Mouse (Mus musculus): ENCODE measurements at regions not wholly inside any gene's neighbourhood (a gene's known extent, or its start where the extent isn't known, plus 50 kb on each side); places are given as distances from the start of the nearest gene placed in this dataset.

- Histone ChIP-seq H3K79me2 (ENCODE audit: control insufficient read depth, insufficient read depth) (no peaks in the 10 kb centered on the region), H3K27me3 (ENCODE audit: control insufficient read depth, insufficient read depth, insufficient read length) (no peaks in the 10 kb centered on the region), H3K36me3 (ENCODE audit: control insufficient read depth, insufficient read depth) (no peaks in the 10 kb centered on the region), H3K4me3 (no peak overlapping the region), H3ac (ENCODE audit: control insufficient read depth, insufficient read length) (no peak overlapping the region), H3K4me2 (ENCODE audit: low read depth) (no peak overlapping the region)
- TF ChIP-seq MAX (IDR thresholded peaks at IDR 0.05; ENCODE audit: low read depth) (no peak), POLR2A (IDR thresholded peaks at IDR 0.05; ENCODE audit: insufficient read length, low read depth) (no peak), E2F4 (IDR thresholded peaks at IDR 0.05; ENCODE audit: insufficient read depth) (no peak), REST (IDR thresholded peaks at IDR 0.05; ENCODE audit: insufficient read depth, insufficient read length) (no peak)
Observed at GRCm38 (mm10) chr1:193778181-193778580, 408.1 kb upstream of the Camk1g start.

- H3K4me3 ChIP-seq, result no peak overlapping the region
- H3K79me2 ChIP-seq (ENCODE audit: control insufficient read depth, insufficient read depth), result no peaks in the 10 kb centered on the region
- no peaks in the 10 kb centered on the region for H3K36me3 ChIP-seq (ENCODE audit: control insufficient read depth, insufficient read depth)
- TF ChIP-seq MAX (IDR thresholded peaks at IDR 0.05; ENCODE audit: low read depth) (no peak), MYOD1 (IDR thresholded peaks at IDR 0.05; ENCODE audit: control insufficient read depth in 1 of 3, insufficient read length in 2 of 3, low read depth in 2 of 3) (no peak), E2F4 (IDR thresholded peaks at IDR 0.05; ENCODE audit: insufficient read depth) (no peak), REST (IDR thresholded peaks at IDR 0.05; ENCODE audit: insufficient read depth, insufficient read length) (no peak), SRF (IDR thresholded peaks at IDR 0.05; ENCODE audit: control insufficient read depth, insufficient read length, low read depth) (no peak), USF1 (IDR thresholded peaks at IDR 0.05; ENCODE audit: low read depth) (no peak), MYOG (IDR thresholded peaks at IDR 0.05; ENCODE audit: control insufficient read depth in 1 of 3, insufficient read depth in 1 of 3, insufficient read length in 2 of 3, low read depth in 2 of 3) (no peak), POLR2AphosphoS2 (IDR thresholded peaks at IDR 0.05; ENCODE audit: insufficient read length, low read depth) (no peak), TCF12 (IDR thresholded peaks at IDR 0.05; ENCODE audit: insufficient read depth, poor library complexity, severe bottlenecking) (no peak), POLR2A (IDR thresholded peaks at IDR 0.05; ENCODE audit: insufficient read length, low read depth) (no peak), TCF3 (IDR thresholded peaks at IDR 0.05; ENCODE audit: insufficient read length, low read depth) (no peak), CEBPB (IDR thresholded peaks at IDR 0.05; ENCODE audit: insufficient read depth, poor library complexity, severe bottlenecking) (no peak)
- H3K27me3 ChIP-seq (ENCODE audit: control insufficient read depth, insufficient read depth, insufficient read length), result no peaks in the 10 kb centered on the region
- H3ac ChIP-seq (ENCODE audit: control insufficient read depth, insufficient read length), result no peak overlapping the region
- H3K4me2 ChIP-seq (ENCODE audit: low read depth), result no peak overlapping the region
Observed at GRCm38 (mm10) chr1:193769546-193769945, 399.4 kb upstream of the Camk1g start.

GRCm38 (mm10) chr1:193764103-193764502 lies 394.0 kb upstream of the Camk1g start:
- H3ac ChIP-seq (ENCODE audit: control insufficient read depth, insufficient read length), result no peak overlapping the region
- no peaks in the 10 kb centered on the region for H3K27me3 ChIP-seq (ENCODE audit: control insufficient read depth, insufficient read depth, insufficient read length)
- H3K36me3 ChIP-seq (ENCODE audit: control insufficient read depth, insufficient read depth), result no peaks in the 10 kb centered on the region
- H3K4me3 ChIP-seq, result no peak overlapping the region
- TF ChIP-seq CEBPB (IDR thresholded peaks at IDR 0.05; ENCODE audit: insufficient read depth, poor library complexity, severe bottlenecking) (no peak), POLR2AphosphoS2 (IDR thresholded peaks at IDR 0.05; ENCODE audit: insufficient read length, low read depth) (no peak), POLR2A (IDR thresholded peaks at IDR 0.05; ENCODE audit: insufficient read length, low read depth) (no peak), TCF12 (IDR thresholded peaks at IDR 0.05; ENCODE audit: insufficient read depth, poor library complexity, severe bottlenecking) (no peak), E2F4 (IDR thresholded peaks at IDR 0.05; ENCODE audit: insufficient read depth) (no peak), SRF (IDR thresholded peaks at IDR 0.05; ENCODE audit: control insufficient read depth, insufficient read length, low read depth) (no peak), TCF3 (IDR thresholded peaks at IDR 0.05; ENCODE audit: insufficient read length, low read depth) (no peak), MYOG (IDR thresholded peaks at IDR 0.05; ENCODE audit: control insufficient read depth in 1 of 3, insufficient read depth in 1 of 3, insufficient read length in 2 of 3, low read depth in 2 of 3) (no peak), MYOD1 (IDR thresholded peaks at IDR 0.05; ENCODE audit: control insufficient read depth in 1 of 3, insufficient read length in 2 of 3, low read depth in 2 of 3) (no peak), MAX (IDR thresholded peaks at IDR 0.05; ENCODE audit: low read depth) (no peak)
- no peaks in the 10 kb centered on the region for H3K79me2 ChIP-seq (ENCODE audit: control insufficient read depth, insufficient read depth)
- no peak overlapping the region for H3K4me2 ChIP-seq (ENCODE audit: low read depth)

- Histone ChIP-seq H3K4me2 (ENCODE audit: low read depth) (no peak overlapping the region), H3K36me3 (ENCODE audit: control insufficient read depth, insufficient read depth) (no peaks in the 10 kb centered on the region), H3K79me2 (ENCODE audit: control insufficient read depth, insufficient read depth) (no peaks in the 10 kb centered on the region), H3K27me3 (ENCODE audit: control insufficient read depth, insufficient read depth, insufficient read length) (no peaks in the 10 kb centered on the region), H3K4me3 (no peak overlapping the region), H3ac (ENCODE audit: control insufficient read depth, insufficient read length) (no peak overlapping the region)
- TF ChIP-seq E2F4 (IDR thresholded peaks at IDR 0.05; ENCODE audit: insufficient read depth) (no peak), TCF12 (IDR thresholded peaks at IDR 0.05; ENCODE audit: insufficient read depth, poor library complexity, severe bottlenecking) (no peak), REST (IDR thresholded peaks at IDR 0.05; ENCODE audit: insufficient read depth, insufficient read length) (no peak), MAX (IDR thresholded peaks at IDR 0.05; ENCODE audit: low read depth) (no peak), POLR2A (IDR thresholded peaks at IDR 0.05; ENCODE audit: insufficient read length, low read depth) (no peak), MYOD1 (IDR thresholded peaks at IDR 0.05; ENCODE audit: control insufficient read depth in 1 of 3, insufficient read length in 2 of 3, low read depth in 2 of 3) (no peak), POLR2AphosphoS2 (IDR thresholded peaks at IDR 0.05; ENCODE audit: insufficient read length, low read depth) (no peak), TCF3 (IDR thresholded peaks at IDR 0.05; ENCODE audit: insufficient read length, low read depth) (no peak), SRF (IDR thresholded peaks at IDR 0.05; ENCODE audit: control insufficient read depth, insufficient read length, low read depth) (no peak), MYOG (IDR thresholded peaks at IDR 0.05; ENCODE audit: control insufficient read depth in 1 of 3, insufficient read depth in 1 of 3, insufficient read length in 2 of 3, low read depth in 2 of 3) (no peak), USF1 (IDR thresholded peaks at IDR 0.05; ENCODE audit: low read depth) (no peak), CEBPB (IDR thresholded peaks at IDR 0.05; ENCODE audit: insufficient read depth, poor library complexity, severe bottlenecking) (no peak)
Observed at GRCm38 (mm10) chr1:193751819-193752251, 381.7 kb upstream of the Camk1g start.

GRCm38 (mm10) chr1:193750929-193751328 lies 380.8 kb upstream of the Camk1g start:
- Histone ChIP-seq H3K4me2 (ENCODE audit: low read depth) (no peak overlapping the region), H3K79me2 (ENCODE audit: control insufficient read depth, insufficient read depth) (no peaks in the 10 kb centered on the region), H3ac (ENCODE audit: control insufficient read depth, insufficient read length) (no peak overlapping the region), H3K27me3 (ENCODE audit: control insufficient read depth, insufficient read depth, insufficient read length) (no peaks in the 10 kb centered on the region), H3K4me3 (no peak overlapping the region), H3K36me3 (ENCODE audit: control insufficient read depth, insufficient read depth) (no peaks in the 10 kb centered on the region)
- TF ChIP-seq POLR2A (IDR thresholded peaks at IDR 0.05; ENCODE audit: insufficient read length, low read depth) (no peak), REST (IDR thresholded peaks at IDR 0.05; ENCODE audit: insufficient read depth, insufficient read length) (no peak), USF1 (IDR thresholded peaks at IDR 0.05; ENCODE audit: low read depth) (no peak), TCF3 (IDR thresholded peaks at IDR 0.05; ENCODE audit: insufficient read length, low read depth) (no peak), MAX (IDR thresholded peaks at IDR 0.05; ENCODE audit: low read depth) (no peak)

Measured in myocyte (in vitro differentiated cells).